9 mouse cellular contexts compared by ENCODE assay signal in the genomic region with DNA sequence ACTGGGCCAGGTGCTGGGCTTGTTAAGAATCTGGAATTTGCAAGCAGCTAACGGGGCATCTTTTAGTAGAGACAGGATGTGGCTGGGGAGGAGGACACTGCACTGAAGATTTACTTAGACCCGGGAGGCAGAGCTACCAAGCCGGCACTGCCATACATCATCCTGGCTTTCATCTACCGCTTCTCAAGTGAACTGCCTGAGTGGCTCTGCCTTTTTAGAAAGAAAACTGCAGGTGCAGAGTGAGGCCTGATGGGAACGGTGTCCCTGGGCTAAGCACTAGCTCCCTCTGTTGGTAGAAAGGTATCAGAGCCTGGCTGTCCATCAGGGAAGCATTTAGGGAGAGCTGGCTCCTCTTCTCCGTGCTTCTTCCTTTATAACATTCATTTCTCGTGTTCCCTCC. TPM values are rescaled to one million over a fixed set of nuclear protein-coding genes. Genes with fewer than 3 reads are reported as not detected.
A peak's percentile ranks its signal among the peaks of the same experiment; 100 is the strongest.
DNase-seq lines count a peak whose midpoint lies in the region; ATAC-seq and TF ChIP-seq lines count a peak whose summit lies in the region.
"Had no signal": no experiment of that assay in that cellular context is flagged by ENCODE, and none has a peak within 500 bp of the region (broad histone marks: within the 10 kb centered on the region; RNA-seq: fewer than 3 reads in every experiment).

No protein-coding gene starts in this region.

- no peak overlapping the region for H3K27ac ChIP-seq in kidney, postnatal 0 days
- no peak overlapping the region for H3K27ac ChIP-seq in hindbrain, embryonic 15.5 days (replicated peaks)
- H3K27ac ChIP-seq: embryonic facial prominence, embryonic 13.5 days had no signal

- H3K27me3 ChIP-seq in kidney, postnatal 0 days (ENCODE audit: insufficient read depth, low read length), result no peaks in the 10 kb centered on the region
- no peaks in the 10 kb centered on the region for H3K27me3 ChIP-seq in hindbrain, embryonic 15.5 days
- H3K27me3 ChIP-seq: embryonic facial prominence, embryonic 13.5 days had no signal

- no peaks in the 10 kb centered on the region for H3K9me3 ChIP-seq in kidney, postnatal 0 days (replicated peaks; ENCODE audit: low read length)
- no peaks in the 10 kb centered on the region for H3K9me3 ChIP-seq in hindbrain, embryonic 15.5 days
- H3K9me3 ChIP-seq: embryonic facial prominence, embryonic 13.5 days had no signal

- WGBS in kidney, postnatal 0 days, result 13% methylated on average over 7 of the region's 7 CpGs
- 28% methylated on average over 7 of the region's 7 CpGs for WGBS in hindbrain, embryonic 15.5 days

- no peak overlapping the region for H3K4me3 ChIP-seq in kidney, postnatal 0 days (replicated peaks; ENCODE audit: low read depth, low read length)
- no peak overlapping the region for H3K4me3 ChIP-seq in hindbrain, embryonic 15.5 days
- H3K4me3 ChIP-seq: embryonic facial prominence, embryonic 13.5 days had no signal

- H3K36me3 ChIP-seq in kidney, postnatal 0 days (ENCODE audit: insufficient read depth, low read length), result peaks cover 74% of the 10 kb centered on the region
- H3K36me3 ChIP-seq in hindbrain, embryonic 15.5 days, result peaks cover 72% of the 10 kb centered on the region

- DNase-seq in kidney, postnatal 0 days (ENCODE audit: low spot score), result peak; percentile 86
- no peak for DNase-seq in kidney, postnatal 25 days
- DNase-seq in MN1 (ENCODE audit: low spot score), result peak; percentile 73
- peak; percentile 81 to 87 for DNase-seq in cerebellum, postnatal 10 days
- peak; percentile 79 for DNase-seq in naive thymus-derived CD4-positive, alpha-beta T cell, adult 2 months (ENCODE audit: low read depth)
- DNase-seq in heart, postnatal 36 days, result no peak

- no peak overlapping the region for H3K4me2 ChIP-seq in kidney, postnatal 0 days (ENCODE audit: low read length)
- H3K4me2 ChIP-seq in hindbrain, embryonic 15.5 days, result no peak overlapping the region
- H3K4me2 ChIP-seq: embryonic facial prominence, embryonic 13.5 days had no signal

- intact Hi-C loops in heart, postnatal 36 days (cut with DNase I), result no loop called here

- no peak overlapping the region for H3K9ac ChIP-seq in kidney, postnatal 0 days (ENCODE audit: low read depth, low read length)
- no peak overlapping the region for H3K9ac ChIP-seq in hindbrain, embryonic 15.5 days
- H3K9ac ChIP-seq: embryonic facial prominence, embryonic 13.5 days had no signal

- TF ChIP-seq CTCF in kidney, postnatal 0 days (IDR thresholded peaks at IDR 0.05; ENCODE audit: low read depth), result peak; percentile 85

- ATAC-seq in kidney, postnatal 0 days (replicated peaks; ENCODE audit: low FRiP score, low read depth), result no peak
- 0 out of 2 replicates have a peak, but pooled peaks have one; percentile 68 for ATAC-seq in hindbrain, embryonic 15.5 days (ENCODE audit: low FRiP score, low read depth)
- ATAC-seq in inflammation-experienced regulatory T-cells, adult 6 months, result no peak

- H3K4me1 ChIP-seq in kidney, postnatal 0 days (replicated peaks; ENCODE audit: insufficient read depth, low read length), result no peaks in the 10 kb centered on the region
- no peaks in the 10 kb centered on the region for H3K4me1 ChIP-seq in hindbrain, embryonic 15.5 days (replicated peaks)
- H3K4me1 ChIP-seq: embryonic facial prominence, embryonic 13.5 days had no signal

RNA-seq across cellular contexts. Expression of gene Ezh1, which starts 25.3 kb away (rescaled TPM):
- 18.6 and 20.3 TPM in 2 replicates for polyA plus RNA-seq in kidney, postnatal 0 days (2015; fragmentation: Nextera tagmentation; extraction: Ambion mirVana)
- polyA plus RNA-seq in hindbrain, embryonic 15.5 days (2015; fragmentation: Nextera tagmentation; extraction: Ambion mirVana), result 26.5 and 27.4 TPM in 2 replicates
- 10 to 100 TPM; 38.0 to 70.6 (median 62.7) TPM for polyA plus RNA-seq in inflammation-experienced regulatory T-cells, adult 6 months (2017; shearing (Covaris generic))
- 10 to 100 TPM; 34.8 to 36.7 TPM for total RNA-seq in heart, postnatal 36 days (2021)

RNA-seq across cellular contexts. Expression of gene Ccr10, which starts 25.7 kb away (rescaled TPM):
- polyA plus RNA-seq in kidney, postnatal 0 days (2015; fragmentation: Nextera tagmentation; extraction: Ambion mirVana), result 0.36 and 0.45 TPM in 2 replicates
- polyA plus RNA-seq in hindbrain, embryonic 15.5 days (2015; fragmentation: Nextera tagmentation; extraction: Ambion mirVana), result 0.63 and 0.70 TPM in 2 replicates
- polyA plus RNA-seq in inflammation-experienced regulatory T-cells, adult 6 months (2017; shearing (Covaris generic)), result under 1 TPM in 2 of 3 experiments, not detected in 1; 0.33 to 0.55 TPM
- under 1 TPM in 1 of 2 experiments, not detected in 1; 0.24 TPM for total RNA-seq in heart, postnatal 36 days (2021)

RNA-seq across cellular contexts. Expression of gene Plekhh3, which starts 29.8 kb away (rescaled TPM):
- polyA plus RNA-seq in kidney, postnatal 0 days (2015; fragmentation: Nextera tagmentation; extraction: Ambion mirVana), result 14.1 and 16.6 TPM in 2 replicates
- polyA plus RNA-seq in hindbrain, embryonic 15.5 days (2015; fragmentation: Nextera tagmentation; extraction: Ambion mirVana), result 9.5 and 11.8 TPM in 2 replicates
- polyA plus RNA-seq in inflammation-experienced regulatory T-cells, adult 6 months (2017; shearing (Covaris generic)), result not detected
- 10 to 100 TPM; 25.0 to 27.7 TPM for total RNA-seq in heart, postnatal 36 days (2021)

RNA-seq across cellular contexts. Expression of gene Cntnap1, which starts 30.7 kb away (rescaled TPM):
- 0.75 and 0.78 TPM in 2 replicates for polyA plus RNA-seq in kidney, postnatal 0 days (2015; fragmentation: Nextera tagmentation; extraction: Ambion mirVana)
- 7.5 and 8.0 TPM in 2 replicates for polyA plus RNA-seq in hindbrain, embryonic 15.5 days (2015; fragmentation: Nextera tagmentation; extraction: Ambion mirVana)
- under 1 TPM in 2 of 3 experiments, not detected in 1; 0.09 to 0.15 TPM for polyA plus RNA-seq in inflammation-experienced regulatory T-cells, adult 6 months (2017; shearing (Covaris generic))
- 1 to 10 TPM; 1.5 to 1.7 TPM for total RNA-seq in heart, postnatal 36 days (2021)

RNA-seq across cellular contexts. Expression of gene Ramp2, which starts 44.8 kb away (rescaled TPM):
- 242 and 247 TPM in 2 replicates for polyA plus RNA-seq in kidney, postnatal 0 days (2015; fragmentation: Nextera tagmentation; extraction: Ambion mirVana)
- 96.5 and 98.8 TPM in 2 replicates for polyA plus RNA-seq in hindbrain, embryonic 15.5 days (2015; fragmentation: Nextera tagmentation; extraction: Ambion mirVana)
- polyA plus RNA-seq in inflammation-experienced regulatory T-cells, adult 6 months (2017; shearing (Covaris generic)), result not detected
- 100 to 1,000 TPM in 1 of 2 experiments, 10 to 100 TPM in 1; 88.9 to 132 TPM for total RNA-seq in heart, postnatal 36 days (2021)

Comparison
In these comparisons a context has a peak if more than half of its experiments do, and no peak if none do; other contexts are left out.
1. DNase-seq: peak in kidney, postnatal 0 days (single experiment), MN1 (single experiment), cerebellum, postnatal 10 days (2 of 2) and naive thymus-derived CD4-positive, alpha-beta T cell, adult 2 months (single experiment); none in kidney, postnatal 25 days (0 of 2) and heart, postnatal 36 days (0 of 2).